Mouse (Mus musculus): Measurements from ENCODE around the gene A630001G21Rik. TPM values are rescaled to one million over a fixed set of nuclear protein-coding genes. Genes with fewer than 3 reads are reported as not detected.
"Not testable (repeated sequence)": the region's sequence is repeated elsewhere in the genome, so short reads cannot be mapped to it uniquely, and the experiment has no call there.

Gene A630001G21Rik
- 1.4 and 1.8 TPM in 2 replicates for polyA plus RNA-seq (2014; fragmentation: Nextera tagmentation; extraction: Ambion mirVana)

GRCm38 (mm10) chr1:85778436-85778835 is at the start of gene A630001G21Rik:
Gene A630001G21Rik, minus strand, starts transcription at chr1:85778643.
- Histone ChIP-seq H3K36me3 (ENCODE audit: control insufficient read depth, insufficient read depth, low read length) (no peaks in the 10 kb centered on the region), H3K9ac (ENCODE audit: low read depth, low read length) (no peak within 1 kb of the TSS), H3K4me2 (no peak within 1 kb of the TSS), H3K27me3 (ENCODE audit: control insufficient read depth, insufficient read depth, low read length) (no peaks in the 10 kb centered on the region), H3K4me3 (ENCODE audit: low read depth, low read length) (no peak within 1 kb of the TSS), H3K9me3 (replicated peaks; ENCODE audit: control insufficient read depth, low read length) (no peaks in the 10 kb centered on the region), H3K27ac (ENCODE audit: low read depth, low read length) (no peak within 1 kb of the TSS), H3K4me1 (ENCODE audit: control insufficient read depth, insufficient read depth, low read length) (no peaks in the 10 kb centered on the region)
- WGBS (ENCODE audit: insufficient replicate concordance): 78% methylated on average over 4 of the region's 4 CpGs
- no peak for ATAC-seq (replicated peaks; ENCODE audit: insufficient number of reproducible peaks, low FRiP score, low TSS enrichment)

GRCm38 (mm10) chr1:85827166-85827565 is 48.7 kb upstream of the A630001G21Rik start:
- Histone ChIP-seq H3K4me2 (no peak overlapping the region), H3K4me1 (ENCODE audit: control insufficient read depth, insufficient read depth, low read length) (peaks cover 11% of the 10 kb centered on the region), H3K4me3 (ENCODE audit: low read depth, low read length) (no peak overlapping the region), H3K27ac (ENCODE audit: low read depth, low read length) (no peak overlapping the region), H3K9ac (ENCODE audit: low read depth, low read length) (no peak overlapping the region), H3K27me3 (ENCODE audit: control insufficient read depth, insufficient read depth, low read length) (no peaks in the 10 kb centered on the region), H3K9me3 (replicated peaks; ENCODE audit: control insufficient read depth, low read length) (no peaks in the 10 kb centered on the region), H3K36me3 (ENCODE audit: control insufficient read depth, insufficient read depth, low read length) (no peaks in the 10 kb centered on the region; the same call in 1 of the 2 replicates)
- no peak for ATAC-seq (replicated peaks; ENCODE audit: insufficient number of reproducible peaks, low FRiP score, low TSS enrichment)
- WGBS (ENCODE audit: insufficient replicate concordance): 77% methylated on average over 5 of the region's 5 CpGs

GRCm38 (mm10) chr1:85824905-85825304 is 46.5 kb upstream of the A630001G21Rik start:
- no peaks in the 10 kb centered on the region; the same call in 1 of the 2 replicates for H3K36me3 ChIP-seq (ENCODE audit: control insufficient read depth, insufficient read depth, low read length)
- no peak overlapping the region for H3K9ac ChIP-seq (ENCODE audit: low read depth, low read length)
- WGBS (ENCODE audit: insufficient replicate concordance): 86% methylated on average over 3 of the region's 3 CpGs
- H3K27ac ChIP-seq (ENCODE audit: low read depth, low read length): no peak overlapping the region
- H3K9me3 ChIP-seq (replicated peaks; ENCODE audit: control insufficient read depth, low read length): no peaks in the 10 kb centered on the region
- H3K4me2 ChIP-seq: no peak overlapping the region
- H3K27me3 ChIP-seq (ENCODE audit: control insufficient read depth, insufficient read depth, low read length): no peaks in the 10 kb centered on the region
- H3K4me1 ChIP-seq (ENCODE audit: control insufficient read depth, insufficient read depth, low read length): peaks cover 16% of the 10 kb centered on the region
- H3K4me3 ChIP-seq (ENCODE audit: low read depth, low read length): no peak overlapping the region
- ATAC-seq (replicated peaks; ENCODE audit: insufficient number of reproducible peaks, low FRiP score, low TSS enrichment): no peak

GRCm38 (mm10) chr1:85822239-85822638 is 43.8 kb upstream of the A630001G21Rik start:
- H3K36me3 ChIP-seq (ENCODE audit: control insufficient read depth, insufficient read depth, low read length): peaks cover 13% of the 10 kb centered on the region
- H3K9me3 ChIP-seq (replicated peaks; ENCODE audit: control insufficient read depth, low read length): no peaks in the 10 kb centered on the region
- 65% methylated on average over 8 of the region's 8 CpGs for WGBS (ENCODE audit: insufficient replicate concordance)
- no peak overlapping the region for H3K4me3 ChIP-seq (ENCODE audit: low read depth, low read length)
- ATAC-seq (replicated peaks; ENCODE audit: insufficient number of reproducible peaks, low FRiP score, low TSS enrichment): no peak
- H3K4me1 ChIP-seq (ENCODE audit: control insufficient read depth, insufficient read depth, low read length): peaks cover 16% of the 10 kb centered on the region
- 0 out of 2 replicates have a peak overlapping the region, but pooled peaks have one; percentile 4 for H3K9ac ChIP-seq (ENCODE audit: low read depth, low read length)
- peak overlapping the region; percentile 22 for H3K4me2 ChIP-seq
- H3K27ac ChIP-seq (ENCODE audit: low read depth, low read length): peak overlapping the region; percentile 73
- no peaks in the 10 kb centered on the region for H3K27me3 ChIP-seq (ENCODE audit: control insufficient read depth, insufficient read depth, low read length)

- peaks cover 13% of the 10 kb centered on the region for H3K36me3 ChIP-seq (ENCODE audit: control insufficient read depth, insufficient read depth, low read length)
- WGBS (ENCODE audit: insufficient replicate concordance): 95% methylated on average over 1 of the region's 1 CpGs
- H3K27ac ChIP-seq (ENCODE audit: low read depth, low read length): no peak overlapping the region
- H3K27me3 ChIP-seq (ENCODE audit: control insufficient read depth, insufficient read depth, low read length): no peaks in the 10 kb centered on the region
- no peak for ATAC-seq (replicated peaks; ENCODE audit: insufficient number of reproducible peaks, low FRiP score, low TSS enrichment)
- H3K4me1 ChIP-seq (ENCODE audit: control insufficient read depth, insufficient read depth, low read length): peaks cover 16% of the 10 kb centered on the region
- H3K9me3 ChIP-seq (replicated peaks; ENCODE audit: control insufficient read depth, low read length): no peaks in the 10 kb centered on the region
- no peak overlapping the region for H3K9ac ChIP-seq (ENCODE audit: low read depth, low read length)
- no peak overlapping the region for H3K4me2 ChIP-seq
- H3K4me3 ChIP-seq (ENCODE audit: low read depth, low read length): no peak overlapping the region
Measured at GRCm38 (mm10) chr1:85819695-85820094, 41.3 kb upstream of the A630001G21Rik start.

GRCm38 (mm10) chr1:85818121-85818520 is 39.7 kb upstream of the A630001G21Rik start:
- no peak overlapping the region for H3K4me2 ChIP-seq
- H3K4me3 ChIP-seq (ENCODE audit: low read depth, low read length): no peak overlapping the region
- H3K9me3 ChIP-seq (replicated peaks; ENCODE audit: control insufficient read depth, low read length): no peaks in the 10 kb centered on the region
- whole genome bisulfite sequencing (ENCODE audit: insufficient replicate concordance): 91% methylated on average over 6 of the region's 6 CpGs
- no peak for ATAC-seq (replicated peaks; ENCODE audit: insufficient number of reproducible peaks, low FRiP score, low TSS enrichment)
- H3K4me1 ChIP-seq (ENCODE audit: control insufficient read depth, insufficient read depth, low read length): peaks cover 16% of the 10 kb centered on the region
- H3K9ac ChIP-seq (ENCODE audit: low read depth, low read length): no peak overlapping the region
- no peaks in the 10 kb centered on the region for H3K27me3 ChIP-seq (ENCODE audit: control insufficient read depth, insufficient read depth, low read length)
- H3K27ac ChIP-seq (ENCODE audit: low read depth, low read length): no peak overlapping the region
- H3K36me3 ChIP-seq (ENCODE audit: control insufficient read depth, insufficient read depth, low read length): peaks cover 13% of the 10 kb centered on the region

- not testable (repeated sequence) for H3K4me3 ChIP-seq (ENCODE audit: low read depth, low read length); H3K9ac ChIP-seq (ENCODE audit: low read depth, low read length); ATAC-seq (replicated peaks; ENCODE audit: insufficient number of reproducible peaks, low FRiP score, low TSS enrichment); H3K27ac ChIP-seq (ENCODE audit: low read depth, low read length); H3K27me3 ChIP-seq (ENCODE audit: control insufficient read depth, insufficient read depth, low read length); H3K36me3 ChIP-seq (ENCODE audit: control insufficient read depth, insufficient read depth, low read length); H3K4me2 ChIP-seq; H3K9me3 ChIP-seq (replicated peaks; ENCODE audit: control insufficient read depth, low read length)
- peaks cover 18% of the 10 kb centered on the region; the same call in 1 of the 2 replicates for H3K4me1 ChIP-seq (ENCODE audit: control insufficient read depth, insufficient read depth, low read length)
Measured at GRCm38 (mm10) chr1:85814213-85814612, 35.8 kb upstream of the A630001G21Rik start.

GRCm38 (mm10) chr1:85810787-85811186 is 32.3 kb upstream of the A630001G21Rik start:
- no peaks in the 10 kb centered on the region for H3K36me3 ChIP-seq (ENCODE audit: control insufficient read depth, insufficient read depth, low read length)
- H3K4me2 ChIP-seq: no peak overlapping the region
- H3K27me3 ChIP-seq (ENCODE audit: control insufficient read depth, insufficient read depth, low read length): no peaks in the 10 kb centered on the region
- H3K27ac ChIP-seq (ENCODE audit: low read depth, low read length): no peak overlapping the region
- H3K9me3 ChIP-seq (replicated peaks; ENCODE audit: control insufficient read depth, low read length): no peaks in the 10 kb centered on the region
- no peak for ATAC-seq (replicated peaks; ENCODE audit: insufficient number of reproducible peaks, low FRiP score, low TSS enrichment)
- WGBS (ENCODE audit: insufficient replicate concordance): 90% methylated on average over 2 of the region's 2 CpGs
- H3K4me3 ChIP-seq (ENCODE audit: low read depth, low read length): no peak overlapping the region
- H3K9ac ChIP-seq (ENCODE audit: low read depth, low read length): no peak overlapping the region
- peaks cover 23% of the 10 kb centered on the region; the same call in 1 of the 2 replicates for H3K4me1 ChIP-seq (ENCODE audit: control insufficient read depth, insufficient read depth, low read length)

GRCm38 (mm10) chr1:85810343-85810742 is 31.9 kb upstream of the A630001G21Rik start:
- H3K4me2 ChIP-seq: no peak overlapping the region
- peaks cover 23% of the 10 kb centered on the region; the same call in 1 of the 2 replicates for H3K4me1 ChIP-seq (ENCODE audit: control insufficient read depth, insufficient read depth, low read length)
- no peak overlapping the region for H3K4me3 ChIP-seq (ENCODE audit: low read depth, low read length)
- ATAC-seq (replicated peaks; ENCODE audit: insufficient number of reproducible peaks, low FRiP score, low TSS enrichment): no peak
- H3K36me3 ChIP-seq (ENCODE audit: control insufficient read depth, insufficient read depth, low read length): no peaks in the 10 kb centered on the region
- no peaks in the 10 kb centered on the region for H3K27me3 ChIP-seq (ENCODE audit: control insufficient read depth, insufficient read depth, low read length)
- WGBS (ENCODE audit: insufficient replicate concordance): 65% methylated on average over 2 of the region's 2 CpGs
- no peak overlapping the region for H3K27ac ChIP-seq (ENCODE audit: low read depth, low read length)
- no peaks in the 10 kb centered on the region for H3K9me3 ChIP-seq (replicated peaks; ENCODE audit: control insufficient read depth, low read length)
- no peak overlapping the region for H3K9ac ChIP-seq (ENCODE audit: low read depth, low read length)

Data from heart, embryonic 11.5 days (tissue).